Mouse (Mus musculus) midbrain, embryonic 15.5 days (tissue): ENCODE data around the gene Myo16. TPM values are rescaled to one million over a fixed set of nuclear protein-coding genes. Genes with fewer than 3 reads are reported as not detected.

ENCODE experiments used
- ATAC-seq: fragments of 200-750 bp; cut with Nextera tagmentation; replicated peaks from 2 replicates; pipeline ENCODE4 v1.8.0; 2017; ENCODE audit warnings: moderate TSS enrichment
- H3K27ac ChIP-seq: fragments of 300-500 bp; sonication (generic); 2 replicates; pipeline ENCODE4 v1.5.1; 2015; ENCODE audit warnings: mild to moderate bottlenecking, inconsistent platforms
- H3K27me3 ChIP-seq: fragments of 300-500 bp; sonication (generic); replicated peaks from 2 replicates; pipeline ENCODE4 v1.6.1; 2015; ENCODE audit warnings: inconsistent platforms
- H3K36me3 ChIP-seq: fragments of 300-500 bp; sonication (generic); replicated peaks from 2 replicates; pipeline ENCODE4 v1.6.1; 2015; ENCODE audit warnings: inconsistent platforms
- H3K4me1 ChIP-seq: fragments of 300-500 bp; sonication (generic); 2 replicates; pipeline ENCODE4 v1.6.1; 2015; ENCODE audit warnings: inconsistent platforms
- H3K4me2 ChIP-seq: fragments of 300-500 bp; sonication (generic); 2 replicates; pipeline ENCODE4 v1.6.1; 2015; ENCODE audit warnings: inconsistent platforms, mild to moderate bottlenecking, moderate library complexity
- H3K4me3 ChIP-seq: fragments of 300-500 bp; sonication (generic); 2 replicates; pipeline ENCODE4 v1.5.1; 2015; ENCODE audit warnings: mild to moderate bottlenecking, inconsistent platforms
- H3K9ac ChIP-seq: fragments of 300-500 bp; sonication (generic); 2 replicates; pipeline ENCODE4 v1.6.1; 2015; ENCODE audit warnings: mild to moderate bottlenecking, inconsistent platforms
- H3K9me3 ChIP-seq: fragments of 300-500 bp; sonication (generic); 2 replicates; pipeline ENCODE4 v1.6.1; 2016; ENCODE audit warnings: inconsistent platforms
- WGBS: fragments of 180-500 bp; shearing (Covaris S2); methylation state at CpG from one replicate; pipeline ENCODE4 v1.1.7; 2015; ENCODE audit warnings: mixed read lengths; 5-methylcytosine and 5-hydroxymethylcytosine counted together
- polyA plus RNA-seq: library from polyadenylated mRNA; unstranded; fragments of >200 nt; fragmentation: Nextera tagmentation; extraction: Ambion mirVana; gene quantifications from 2 replicates; pipeline ENCODE4 v1.2.1, GENCODE M21; 2015

The Myo16 gene
- polyA plus RNA-seq, 1 experiment from 2014 or later: 7.7 TPM

DNA sequence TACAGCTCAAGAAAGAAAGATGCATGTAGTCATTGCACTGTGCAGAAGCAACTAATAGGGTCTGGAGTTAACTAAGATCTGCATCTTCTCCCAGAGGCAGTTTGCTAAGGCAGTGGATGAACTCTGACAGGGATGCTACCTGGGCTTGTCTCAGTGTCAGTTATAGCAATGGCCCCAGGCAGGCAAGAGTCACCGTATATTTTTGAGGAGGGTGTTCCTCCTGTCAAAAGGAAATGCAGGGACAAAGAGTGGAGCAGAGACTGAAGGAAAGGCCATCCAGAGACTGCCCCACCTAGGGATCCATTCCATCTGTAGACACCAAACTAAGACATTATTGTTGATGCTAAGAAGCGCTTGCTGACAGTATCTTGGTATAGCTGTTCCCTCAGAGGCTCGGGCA, 7.4 kb downstream of the Myo16 start:
- H3K4me2 ChIP-seq: no peak overlapping the region
- H3K9me3 ChIP-seq: no peaks in the 10 kb centered on the region
- no peak for ATAC-seq
- H3K4me3 ChIP-seq: no peak overlapping the region
- 0 out of 2 replicates have a peak, but pooled peaks cover 3% of the 10 kb centered on the region for H3K36me3 ChIP-seq
- no peaks in the 10 kb centered on the region for H3K27me3 ChIP-seq
- no peak overlapping the region for H3K27ac ChIP-seq
- peaks cover 8% of the 10 kb centered on the region; the same call in 1 of the 2 replicates for H3K4me1 ChIP-seq
- 94% methylated on average over 3 of the region's 3 CpGs for WGBS
- H3K9ac ChIP-seq: no peak overlapping the region

DNA sequence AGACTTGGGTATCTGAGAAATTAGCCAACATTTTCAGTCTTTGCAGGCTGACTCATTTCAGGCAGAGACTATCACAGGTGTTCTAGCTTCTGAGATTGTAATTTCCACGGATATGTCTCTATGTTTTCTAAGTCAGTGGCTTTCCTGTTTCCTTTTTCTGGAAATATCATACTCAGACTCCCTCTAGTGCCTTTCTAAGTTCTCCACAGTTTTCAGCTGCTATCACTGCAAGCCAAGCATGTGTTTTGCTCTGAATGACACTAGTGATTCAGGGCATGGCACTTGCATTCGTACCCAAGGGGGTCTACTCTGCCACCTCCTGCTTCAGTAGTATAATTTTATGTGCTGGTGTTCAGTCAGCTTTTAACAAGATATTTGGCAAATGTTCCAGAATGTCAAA, 11.2 kb downstream of the Myo16 start:
- WGBS: 73% methylated on average over 2 of the region's 2 CpGs
- Histone ChIP-seq H3K27me3 (no peaks in the 10 kb centered on the region), H3K9me3 (no peaks in the 10 kb centered on the region), H3K4me1 (no peaks in the 10 kb centered on the region), H3K4me3 (no peak overlapping the region), H3K9ac (no peak overlapping the region), H3K4me2 (no peak overlapping the region), H3K27ac (no peak overlapping the region), H3K36me3 (no peaks in the 10 kb centered on the region)
- ATAC-seq: no peak

GRCm38 (mm10) chr8:10168326-10168725, 14.6 kb downstream of the Myo16 start:
- Histone ChIP-seq H3K9ac (no peak overlapping the region), H3K27ac (no peak overlapping the region), H3K4me3 (no peak overlapping the region), H3K36me3 (no peaks in the 10 kb centered on the region), H3K4me1 (peaks cover 7% of the 10 kb centered on the region), H3K4me2 (no peak overlapping the region), H3K27me3 (no peaks in the 10 kb centered on the region), H3K9me3 (no peaks in the 10 kb centered on the region)
- WGBS: 93% methylated on average over 4 of the region's 4 CpGs
- ATAC-seq: no peak

GRCm38 (mm10) chr8:10169894-10170293, 16.2 kb downstream of the Myo16 start:
- no peak for ATAC-seq
- H3K4me2 ChIP-seq: no peak overlapping the region
- no peaks in the 10 kb centered on the region for H3K9me3 ChIP-seq
- no peaks in the 10 kb centered on the region for H3K36me3 ChIP-seq
- no peaks in the 10 kb centered on the region for H3K27me3 ChIP-seq
- H3K4me1 ChIP-seq: peaks cover 20% of the 10 kb centered on the region
- WGBS: 83% methylated on average over 3 of the region's 3 CpGs
- no peak overlapping the region for H3K27ac ChIP-seq
- no peak overlapping the region for H3K9ac ChIP-seq
- H3K4me3 ChIP-seq: no peak overlapping the region

DNA sequence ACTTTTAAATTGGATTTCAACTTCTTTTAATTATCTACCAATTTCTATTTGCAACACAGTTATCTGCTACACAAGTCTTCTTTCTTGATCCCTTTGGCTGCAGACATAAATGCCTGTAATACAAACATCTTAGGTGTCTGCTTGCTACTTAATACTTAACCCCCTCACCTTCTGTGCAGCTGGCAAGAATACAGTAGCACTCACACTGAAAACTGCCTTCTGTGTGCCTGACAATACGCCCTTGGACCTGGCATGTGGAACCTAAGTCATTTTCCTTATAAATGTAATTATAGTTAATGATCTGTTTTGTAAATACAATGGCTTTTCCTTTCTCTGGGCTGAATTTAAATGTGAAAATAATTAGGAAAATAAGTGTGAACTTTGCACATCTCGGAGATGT, 17.6 kb downstream of the Myo16 start:
- no peaks in the 10 kb centered on the region for H3K9me3 ChIP-seq
- 67% methylated on average over 2 of the region's 2 CpGs for WGBS
- peaks cover 27% of the 10 kb centered on the region for H3K4me1 ChIP-seq
- no peak overlapping the region for H3K27ac ChIP-seq
- H3K4me3 ChIP-seq: no peak overlapping the region
- H3K9ac ChIP-seq: no peak overlapping the region
- no peaks in the 10 kb centered on the region for H3K27me3 ChIP-seq
- no peak for ATAC-seq
- H3K4me2 ChIP-seq: no peak overlapping the region
- no peaks in the 10 kb centered on the region for H3K36me3 ChIP-seq

GRCm38 (mm10) chr8:10172278-10172677, 18.6 kb downstream of the Myo16 start:
- 91% methylated on average over 3 of the region's 3 CpGs for WGBS
- no peak for ATAC-seq

GRCm38 (mm10) chr8:10173033-10173747, 19.5 kb downstream of the Myo16 start:
- H3K27ac ChIP-seq: no peak overlapping the region
- H3K4me1 ChIP-seq: peaks cover 35% of the 10 kb centered on the region
- H3K9ac ChIP-seq: no peak overlapping the region
- no peak overlapping the region for H3K4me2 ChIP-seq
- H3K9me3 ChIP-seq: no peaks in the 10 kb centered on the region
- no peaks in the 10 kb centered on the region for H3K27me3 ChIP-seq
- no peak overlapping the region for H3K4me3 ChIP-seq
- H3K36me3 ChIP-seq: no peaks in the 10 kb centered on the region
- WGBS: 22% methylated on average over 9 of the region's 9 CpGs
- ATAC-seq: 0 out of 2 replicates have a peak, but pooled peaks have one; percentile 40

More at GRCm38 (mm10) chr8:10172278-10172677, 18.6 kb downstream of the Myo16 start:
- Histone ChIP-seq H3K27me3 (no peaks in the 10 kb centered on the region), H3K9ac (no peak overlapping the region), H3K4me2 (no peak overlapping the region), H3K36me3 (no peaks in the 10 kb centered on the region), H3K4me3 (no peak overlapping the region), H3K4me1 (peaks cover 34% of the 10 kb centered on the region), H3K27ac (no peak overlapping the region), H3K9me3 (no peaks in the 10 kb centered on the region)

DNA sequence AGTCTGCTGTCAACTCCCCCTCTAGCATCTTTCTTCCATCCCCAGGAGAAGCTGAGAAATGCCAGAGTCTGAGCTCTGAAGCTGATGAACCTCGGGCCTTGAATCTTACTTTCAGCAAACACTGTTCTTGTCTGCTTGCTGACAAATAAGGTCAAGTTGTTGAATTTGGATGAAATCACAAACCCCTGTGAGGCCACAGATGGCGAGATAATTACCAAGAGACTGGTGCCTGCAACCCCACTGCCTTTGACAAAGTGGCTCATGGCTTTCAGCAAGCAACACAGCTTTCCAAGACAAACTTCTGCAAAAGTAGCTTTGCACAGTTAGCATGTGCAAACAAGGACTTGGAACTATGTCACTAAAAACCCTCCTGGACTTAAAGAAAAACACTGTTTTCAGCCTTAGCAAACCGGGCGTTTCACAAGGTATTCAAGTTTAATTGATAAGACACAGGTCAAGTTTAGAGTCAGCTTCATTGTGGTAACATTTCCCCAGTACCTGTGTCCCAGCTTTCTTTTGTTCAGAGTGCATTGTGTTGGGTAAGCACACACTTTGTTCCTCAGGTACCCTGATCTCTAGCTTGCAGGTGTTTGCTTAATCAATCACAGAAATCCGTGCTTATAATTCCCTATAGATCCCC, 20.6 kb downstream of the Myo16 start:
- no peak for ATAC-seq
- H3K27ac ChIP-seq: no peak overlapping the region
- no peak overlapping the region for H3K4me2 ChIP-seq
- H3K9ac ChIP-seq: no peak overlapping the region
- WGBS: 57% methylated on average over 5 of the region's 5 CpGs
- no peak overlapping the region for H3K4me3 ChIP-seq
- peaks cover 35% of the 10 kb centered on the region for H3K4me1 ChIP-seq
- H3K36me3 ChIP-seq: no peaks in the 10 kb centered on the region
- no peaks in the 10 kb centered on the region for H3K9me3 ChIP-seq
- H3K27me3 ChIP-seq: no peaks in the 10 kb centered on the region

GRCm38 (mm10) chr8:10174841-10175680, 21.4 kb downstream of the Myo16 start:
- Histone ChIP-seq H3K36me3 (no peaks in the 10 kb centered on the region), H3K27ac (no peak overlapping the region), H3K9me3 (no peaks in the 10 kb centered on the region), H3K4me3 (no peak overlapping the region), H3K9ac (no peak overlapping the region), H3K27me3 (no peaks in the 10 kb centered on the region), H3K4me1 (peaks cover 37% of the 10 kb centered on the region), H3K4me2 (no peak overlapping the region)
- WGBS: 80% methylated on average over 7 of the region's 7 CpGs
- ATAC-seq: no peak

DNA sequence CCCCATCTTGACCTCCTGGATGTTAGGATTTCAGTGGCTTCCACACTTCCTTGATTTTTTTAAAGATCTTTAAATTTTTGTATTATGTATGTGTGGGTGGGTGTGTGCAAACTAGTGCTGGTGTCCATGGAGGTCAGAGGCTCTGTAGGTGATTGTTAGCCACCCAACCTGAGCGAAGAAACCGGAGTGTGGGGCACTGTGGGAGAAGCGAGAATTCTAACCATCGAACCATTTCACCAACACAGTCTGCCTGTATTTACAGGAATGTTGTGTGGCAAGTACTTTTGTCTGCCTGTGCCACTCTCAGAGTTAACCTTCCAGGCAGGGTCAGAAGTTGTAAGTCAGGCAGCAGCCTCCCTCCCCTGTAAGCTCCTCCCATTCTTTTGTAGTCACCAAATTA, 22.3 kb downstream of the Myo16 start:
- Histone ChIP-seq H3K9me3 (no peaks in the 10 kb centered on the region), H3K9ac (no peak overlapping the region), H3K36me3 (no peaks in the 10 kb centered on the region), H3K4me2 (no peak overlapping the region), H3K27me3 (no peaks in the 10 kb centered on the region), H3K4me1 (peaks cover 37% of the 10 kb centered on the region), H3K4me3 (no peak overlapping the region), H3K27ac (no peak overlapping the region)
- WGBS: 68% methylated on average over 4 of the region's 4 CpGs
- ATAC-seq: no peak

DNA sequence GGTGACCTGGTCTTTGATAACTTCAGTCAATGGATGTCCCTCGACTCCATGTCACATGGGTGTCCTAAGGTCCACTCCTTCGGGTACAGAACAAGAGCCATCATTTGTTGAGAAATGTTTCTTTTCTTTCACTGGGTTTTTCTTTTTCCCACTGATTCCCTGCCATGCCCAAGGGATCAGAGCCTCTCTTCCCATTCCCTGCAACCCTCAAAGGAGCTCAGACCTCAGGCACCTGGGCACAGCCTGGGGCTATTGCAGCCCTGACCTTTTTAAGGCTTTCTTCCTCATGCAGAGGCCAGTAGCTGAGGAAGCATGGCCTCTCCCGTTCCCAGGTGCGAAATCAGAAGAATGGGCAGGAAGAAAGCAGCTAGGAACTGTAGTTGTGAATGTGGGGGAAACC, 23.4 kb downstream of the Myo16 start:
- H3K36me3 ChIP-seq: no peaks in the 10 kb centered on the region
- H3K4me2 ChIP-seq: no peak overlapping the region
- no peak overlapping the region for H3K4me3 ChIP-seq
- H3K9ac ChIP-seq: no peak overlapping the region
- no peak overlapping the region for H3K27ac ChIP-seq
- H3K9me3 ChIP-seq: no peaks in the 10 kb centered on the region
- H3K4me1 ChIP-seq: peaks cover 37% of the 10 kb centered on the region
- no peaks in the 10 kb centered on the region for H3K27me3 ChIP-seq
- no peak for ATAC-seq
- 56% methylated on average over 4 of the region's 4 CpGs for WGBS

- H3K27ac ChIP-seq: no peak overlapping the region
- H3K36me3 ChIP-seq: no peaks in the 10 kb centered on the region
- no peak overlapping the region for H3K9ac ChIP-seq
- no peak for ATAC-seq
- no peak overlapping the region for H3K4me3 ChIP-seq
- H3K4me1 ChIP-seq: peaks cover 25% of the 10 kb centered on the region
- no peak overlapping the region for H3K4me2 ChIP-seq
- no peaks in the 10 kb centered on the region for H3K9me3 ChIP-seq
- no peaks in the 10 kb centered on the region for H3K27me3 ChIP-seq
Observed at GRCm38 (mm10) chr8:10178986-10179385, 25.3 kb downstream of the Myo16 start.
